Mouse (Mus musculus) bone marrow macrophage, adult 2 months (primary cell): ENCODE results near the gene Lgals4. TPM values are rescaled to one million over a fixed set of nuclear protein-coding genes. Genes with fewer than 3 reads are reported as not detected.

Experiments used
- H3K27ac ChIP-seq: 2 replicates; pipeline ENCODE4 v1.5.1; 2012; ENCODE audit warnings: low read depth, low read length; ENCODE audit not compliant: insufficient read depth
- H3K4me1 ChIP-seq: 2 replicates; pipeline ENCODE4 v1.6.1; 2012; ENCODE audit warnings: low read length; ENCODE audit not compliant: control insufficient read depth, insufficient read depth
- H3K4me3 ChIP-seq: 2 replicates; pipeline ENCODE4 v1.5.1; 2012; ENCODE audit warnings: mild to moderate bottlenecking, low read length, moderate library complexity; ENCODE audit not compliant: insufficient read depth
- CTCF ChIP-seq: IDR thresholded peaks from 2 replicates; pipeline ENCODE4 v1.5.1; 2012; ENCODE audit warnings: low read depth, mild to moderate bottlenecking, low read length, moderate library complexity
- POLR2A ChIP-seq: IDR thresholded peaks from 2 replicates; pipeline ENCODE4 v1.6.1; 2012; ENCODE audit warnings: mild to moderate bottlenecking, low read depth, low read length, borderline replicate concordance
- polyA plus RNA-seq: library from polyadenylated mRNA; stranded (reverse); fragments of >200 nt; gene quantifications from 2 replicates; pipeline ENCODE4 v1.2.4, GENCODE M21; 2012; ENCODE audit not compliant: missing spikeins, insufficient read depth, insufficient read length

Lgals4 gene
- 1.9 and 2.8 TPM in 2 replicates for polyA plus RNA-seq

- TF ChIP-seq POLR2A (no peak), CTCF (no peak)
- Histone ChIP-seq H3K4me3 (no peak within 1 kb of the TSS), H3K27ac (no peak within 1 kb of the TSS), H3K4me1 (peaks cover 8% of the 10 kb centered on the region)
Measured at GRCm38 (mm10) chr7:28833723-28834347, at the start of gene Lgals4. TSS of gene Lgals4 (plus strand) at chr7:28833854.

- Histone ChIP-seq H3K4me3 (no peak overlapping the region), H3K4me1 (peaks cover 29% of the 10 kb centered on the region), H3K27ac (no peak overlapping the region)
- TF ChIP-seq POLR2A = no peak
- TF ChIP-seq CTCF = no peak
Measured at GRCm38 (mm10) chr7:28785161-28785560, 48.5 kb upstream of the Lgals4 start.

GRCm38 (mm10) chr7:28787884-28788283 lies 45.8 kb upstream of the Lgals4 start:
- no peak overlapping the region for H3K4me3 ChIP-seq
- H3K4me1 ChIP-seq = peaks cover 10% of the 10 kb centered on the region
- TF ChIP-seq POLR2A (no peak), CTCF (no peak)
- no peak overlapping the region for H3K27ac ChIP-seq

- Histone ChIP-seq H3K27ac (no peak within 1 kb of the TSS), H3K4me3 (no peak within 1 kb of the TSS), H3K4me1 (peaks cover 10% of the 10 kb centered on the region)
- TF ChIP-seq CTCF (no peak), POLR2A (no peak)
Measured at GRCm38 (mm10) chr7:28788307-28789195, 45.1 kb upstream of the Lgals4 start, which contains the start of gene Rinl. TSS of gene Rinl (plus strand) at chr7:28788969.

- Histone ChIP-seq H3K27ac (no peak overlapping the region), H3K4me1 (peaks cover 10% of the 10 kb centered on the region), H3K4me3 (no peak overlapping the region)
- no peak for TF ChIP-seq CTCF
- no peak for TF ChIP-seq POLR2A
Measured at GRCm38 (mm10) chr7:28789235-28789634, 44.4 kb upstream of the Lgals4 start.

- H3K4me3 ChIP-seq = no peak overlapping the region
- no peak overlapping the region for H3K27ac ChIP-seq
- H3K4me1 ChIP-seq = peaks cover 13% of the 10 kb centered on the region
- TF ChIP-seq CTCF (no peak), POLR2A (no peak)
Measured at GRCm38 (mm10) chr7:28790066-28790806, 43.4 kb upstream of the Lgals4 start.

- Histone ChIP-seq H3K4me1 (peaks cover 16% of the 10 kb centered on the region), H3K4me3 (no peak overlapping the region), H3K27ac (no peak overlapping the region)
- no peak for TF ChIP-seq CTCF
- no peak for TF ChIP-seq POLR2A
Measured at GRCm38 (mm10) chr7:28791706-28792105, 41.9 kb upstream of the Lgals4 start.

GRCm38 (mm10) chr7:28792391-28793185 lies 41.1 kb upstream of the Lgals4 start:
- peaks cover 18% of the 10 kb centered on the region for H3K4me1 ChIP-seq

GRCm38 (mm10) chr7:28793834-28794233 lies 39.8 kb upstream of the Lgals4 start:
- H3K27ac ChIP-seq = no peak overlapping the region
- H3K4me3 ChIP-seq = no peak overlapping the region
- H3K4me1 ChIP-seq = peaks cover 13% of the 10 kb centered on the region
- no peak for TF ChIP-seq POLR2A
- TF ChIP-seq CTCF = no peak

More at GRCm38 (mm10) chr7:28792391-28793185, 41.1 kb upstream of the Lgals4 start:
- TF ChIP-seq CTCF = no peak
- no peak for TF ChIP-seq POLR2A
- H3K4me3 ChIP-seq = no peak overlapping the region
- no peak overlapping the region for H3K27ac ChIP-seq
